In the genomic region with DNA sequence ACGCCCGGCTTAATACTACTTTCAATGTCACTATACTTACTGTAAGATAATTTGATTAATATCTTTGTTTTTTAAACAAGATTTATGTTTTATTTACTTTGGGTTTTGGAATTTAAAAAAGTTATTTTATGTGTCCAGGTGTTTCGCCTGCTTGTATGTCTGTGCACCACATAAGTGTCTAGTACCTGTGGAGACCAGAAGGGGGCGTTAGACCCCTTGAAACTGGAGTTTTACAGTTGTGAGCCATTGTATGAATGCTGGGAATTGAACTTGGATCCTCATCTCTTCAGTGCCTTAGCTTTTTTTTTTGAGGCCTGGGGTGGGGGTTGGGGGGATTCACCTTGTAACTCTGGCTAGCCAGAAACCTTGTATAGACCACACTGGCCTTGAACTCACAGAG, we compare ENCODE assay signal across 18 mouse cellular contexts. TPM values are rescaled to one million over a fixed set of nuclear protein-coding genes. Genes with fewer than 3 reads are reported as not detected.
DNase-seq lines count a peak whose midpoint lies in the region; ATAC-seq and TF ChIP-seq lines count a peak whose summit lies in the region.
"Had no signal": no experiment of that assay in that cellular context is flagged by ENCODE, and none has a peak within 500 bp of the region (broad histone marks: within the 10 kb centered on the region; RNA-seq: fewer than 3 reads in every experiment).

No protein-coding gene starts in this region.

- peak; percentile 29; the same call in 1 of the 2 replicates for TF ChIP-seq CTCF in heart, adult 2 months (IDR thresholded peaks at IDR 0.05)
- peak; percentile 34 for TF ChIP-seq CTCF in midbrain, postnatal 0 days (IDR thresholded peaks at IDR 0.05)

- no peak for DNase-seq in heart, adult 2 months
- DNase-seq in heart, adult 11 months: no peak
- no peak for DNase-seq in midbrain, postnatal 0 days (ENCODE audit: low spot score)
- no peak for DNase-seq in midbrain, embryonic 11.5 days (ENCODE audit: low spot score, missing footprints)
- DNase-seq in R1 (ENCODE audit: low read depth, low spot score): peak; percentile 75
- DNase-seq in frontal cortex, postnatal 10 days (ENCODE audit: low spot score in 2 of 2): no peak
- DNase-seq in urinary bladder, postnatal 14 days (ENCODE audit: low spot score): no peak
- DNase-seq: adrenal gland, postnatal 36 days; cerebellum, adult 8-10 months; kidney, adult 8-10 months; kidney, postnatal 4 days; liver; lung, postnatal 10 days; right cerebral cortex, postnatal 14 days; thymus, postnatal 36 days had no signal

- no peak overlapping the region for H3K4me2 ChIP-seq in midbrain, postnatal 0 days (ENCODE audit: low read depth, low read length, poor library complexity, severe bottlenecking)
- H3K4me2 ChIP-seq in midbrain, embryonic 11.5 days: no peak overlapping the region
- H3K4me2 ChIP-seq: heart, embryonic 12.5 days had no signal

- no peak overlapping the region for H3K27ac ChIP-seq in heart, adult 2 months
- H3K27ac ChIP-seq in midbrain, postnatal 0 days (ENCODE audit: low read depth, low read length): no peak overlapping the region
- no peak overlapping the region for H3K27ac ChIP-seq in midbrain, embryonic 11.5 days (ENCODE audit: low read depth, low read length)

- H3K9ac ChIP-seq in heart, adult 2 months (ENCODE audit: low read depth, low read length): no peak overlapping the region
- no peak overlapping the region for H3K9ac ChIP-seq in midbrain, postnatal 0 days (replicated peaks; ENCODE audit: low read length, poor library complexity, severe bottlenecking)
- H3K9ac ChIP-seq in midbrain, embryonic 11.5 days (ENCODE audit: low read length): no peak overlapping the region
- H3K9ac ChIP-seq: heart, embryonic 12.5 days had no signal

- no peaks in the 10 kb centered on the region for H3K79me2 ChIP-seq in heart, adult 2 months (replicated peaks; ENCODE audit: control insufficient read depth, insufficient read depth, low read length)

- no peaks in the 10 kb centered on the region for H3K4me1 ChIP-seq in heart, adult 2 months (ENCODE audit: control insufficient read depth, insufficient read depth, low read length)
- no peaks in the 10 kb centered on the region for H3K4me1 ChIP-seq in midbrain, postnatal 0 days (ENCODE audit: insufficient read depth, low read length)
- H3K4me1 ChIP-seq in midbrain, embryonic 11.5 days (ENCODE audit: control insufficient read depth, insufficient read depth, low read length): no peaks in the 10 kb centered on the region
- H3K4me1 ChIP-seq: heart, embryonic 12.5 days had no signal

- TF ChIP-seq EP300 in heart, adult 2 months (IDR thresholded peaks at IDR 0.05; ENCODE audit: insufficient read depth, low read depth, low read length): no peak

- H3K9me3 ChIP-seq in midbrain, postnatal 0 days (ENCODE audit: low read length): no peaks in the 10 kb centered on the region
- H3K9me3 ChIP-seq in midbrain, embryonic 11.5 days (ENCODE audit: control insufficient read depth, low read length): no peaks in the 10 kb centered on the region
- H3K9me3 ChIP-seq: heart, embryonic 12.5 days; megakaryocyte, embryonic 14.5 days had no signal

- H3K27me3 ChIP-seq in heart, adult 2 months (ENCODE audit: control insufficient read depth, insufficient read depth, low read length): no peaks in the 10 kb centered on the region
- no peaks in the 10 kb centered on the region for H3K27me3 ChIP-seq in midbrain, postnatal 0 days (ENCODE audit: insufficient read depth, low read length)
- no peaks in the 10 kb centered on the region for H3K27me3 ChIP-seq in midbrain, embryonic 11.5 days (ENCODE audit: control insufficient read depth, insufficient read depth, low read length)
- H3K27me3 ChIP-seq: heart, embryonic 12.5 days; megakaryocyte, embryonic 14.5 days; Patski had no signal

- no peaks in the 10 kb centered on the region for H3K36me3 ChIP-seq in heart, adult 2 months (ENCODE audit: control insufficient read depth, insufficient read depth, low read length)
- peaks cover 83% of the 10 kb centered on the region for H3K36me3 ChIP-seq in midbrain, postnatal 0 days (ENCODE audit: insufficient read depth, low read length)
- H3K36me3 ChIP-seq in midbrain, embryonic 11.5 days (ENCODE audit: control insufficient read depth, insufficient read depth, low read length): peaks cover 38% of the 10 kb centered on the region

- no peak for ATAC-seq in midbrain, postnatal 0 days (ENCODE audit: low FRiP score)
- no peak for ATAC-seq in midbrain, embryonic 11.5 days (ENCODE audit: low FRiP score)
- ATAC-seq: Patski had no signal

- no peak for TF ChIP-seq POLR2A in heart, adult 2 months (IDR thresholded peaks at IDR 0.05; ENCODE audit: insufficient read depth, low read depth, low read length)

- 78% methylated on average over 4 of the region's 4 CpGs for WGBS in heart, adult 2 months
- 81% methylated on average over 4 of the region's 4 CpGs for WGBS in midbrain, postnatal 0 days
- WGBS in midbrain, embryonic 11.5 days: 83% methylated on average over 4 of the region's 4 CpGs

- intact Hi-C loops in heart, adult 2 months (cut with DNase I): no loop called here

- H3K4me3 ChIP-seq in heart, adult 2 months: no peak overlapping the region
- H3K4me3 ChIP-seq in midbrain, postnatal 0 days (ENCODE audit: low read depth, low read length): no peak overlapping the region
- H3K4me3 ChIP-seq in midbrain, embryonic 11.5 days (ENCODE audit: low read depth, low read length): no peak overlapping the region
- H3K4me3 ChIP-seq: heart, embryonic 12.5 days; megakaryocyte, embryonic 14.5 days had no signal

RNA-seq across cellular contexts. Expression of gene Mtor, which starts 13.4 kb away (rescaled TPM):
- total RNA-seq in heart, adult 2 months (2021): 10 to 100 TPM; 40.9 to 49.7 TPM
- 18.6 and 25.7 TPM in 2 replicates for polyA plus RNA-seq in heart, adult 2 months (2012; rRNA removed)
- total RNA-seq in midbrain, postnatal 0 days (2014; rRNA removed): 54.5 and 59.6 TPM in 2 replicates
- 24.3 and 27.8 TPM in 2 replicates for polyA plus RNA-seq in midbrain, postnatal 0 days (2015; fragmentation: Nextera tagmentation; extraction: Ambion mirVana)
- polyA plus RNA-seq in midbrain, embryonic 11.5 days (2014; fragmentation: Nextera tagmentation; extraction: Ambion mirVana): 30.5 and 30.9 TPM in 2 replicates

RNA-seq across cellular contexts. Expression of gene Ubiad1, which starts 17.2 kb away (rescaled TPM):
- 10 to 100 TPM; 17.8 to 20.9 TPM for total RNA-seq in heart, adult 2 months (2021)
- polyA plus RNA-seq in heart, adult 2 months (2012; rRNA removed): 25.1 and 25.5 TPM in 2 replicates
- 16.0 and 19.8 TPM in 2 replicates for total RNA-seq in midbrain, postnatal 0 days (2014; rRNA removed)
- 12.7 and 14.6 TPM in 2 replicates for polyA plus RNA-seq in midbrain, postnatal 0 days (2015; fragmentation: Nextera tagmentation; extraction: Ambion mirVana)
- polyA plus RNA-seq in midbrain, embryonic 11.5 days (2014; fragmentation: Nextera tagmentation; extraction: Ambion mirVana): 15.5 and 15.8 TPM in 2 replicates

RNA-seq across cellular contexts. Expression of gene Angptl7, which starts 38.5 kb away (rescaled TPM):
- total RNA-seq in heart, adult 2 months (2021): 1 to 10 TPM; 2.5 TPM
- 3.7 and 4.4 TPM in 2 replicates for polyA plus RNA-seq in heart, adult 2 months (2012; rRNA removed)
- 0.09 and 0.11 TPM in 2 replicates for total RNA-seq in midbrain, postnatal 0 days (2014; rRNA removed)
- polyA plus RNA-seq in midbrain, postnatal 0 days (2015; fragmentation: Nextera tagmentation; extraction: Ambion mirVana): 0.25 and 0.36 TPM in 2 replicates
- polyA plus RNA-seq in midbrain, embryonic 11.5 days (2014; fragmentation: Nextera tagmentation; extraction: Ambion mirVana): 0.14 and 0.22 TPM in 2 replicates
